13 mouse cellular contexts compared by ENCODE assay signal in the genomic region with DNA sequence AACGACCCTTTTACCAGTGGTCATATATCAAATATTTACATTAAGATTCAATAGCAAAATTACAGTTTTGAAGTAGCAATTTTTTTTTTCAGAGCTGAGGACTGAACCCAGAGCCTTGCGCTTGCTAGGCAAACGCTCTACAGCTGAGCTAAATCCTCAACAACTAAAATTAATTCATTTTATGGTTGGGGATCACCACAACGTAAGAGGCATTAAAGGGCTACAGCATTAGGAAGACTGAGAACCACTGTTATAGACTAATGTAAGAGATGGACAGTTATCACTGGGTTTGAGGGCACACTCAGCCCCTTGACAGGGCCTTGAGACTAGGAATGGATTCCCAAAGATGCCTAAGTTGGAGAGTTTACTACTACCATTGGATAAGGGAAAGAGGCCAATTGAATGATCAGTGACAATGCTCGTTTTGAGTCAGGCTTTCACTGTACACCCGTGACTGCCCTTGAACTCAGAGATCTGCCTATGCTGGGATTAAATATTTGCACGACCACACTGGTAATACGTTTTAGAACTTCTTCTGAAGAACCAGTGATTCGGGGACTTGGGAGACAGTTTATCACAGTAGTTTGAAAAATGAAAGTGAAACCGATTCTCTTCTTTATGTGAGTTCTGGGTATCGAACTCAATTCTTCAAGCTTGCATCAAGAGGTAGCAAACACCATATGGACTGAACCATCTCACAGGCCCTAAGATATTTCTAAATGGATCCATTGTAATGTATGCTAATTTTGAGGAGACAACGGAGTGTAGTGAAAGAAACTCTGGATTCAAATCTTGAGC. TPM values are rescaled to one million over a fixed set of nuclear protein-coding genes. Genes with fewer than 3 reads are reported as not detected.
DNase-seq lines count a peak whose midpoint lies in the region; ATAC-seq lines count a peak whose summit lies in the region.
"Had no signal": no experiment of that assay in that cellular context is flagged by ENCODE, and none has a peak within 500 bp of the region (broad histone marks: within the 10 kb centered on the region; RNA-seq: fewer than 3 reads in every experiment).

No protein-coding gene starts in this region.

- peak overlapping the region; percentile 93; the same call in 1 of the 2 replicates for H3K4me2 ChIP-seq in hindbrain, embryonic 14.5 days (replicated peaks)
- no peak overlapping the region for H3K4me2 ChIP-seq in hindbrain, embryonic 11.5 days (replicated peaks; ENCODE audit: low read depth, low read length)

- H3K4me3 ChIP-seq in hindbrain, embryonic 14.5 days (replicated peaks; ENCODE audit: low read length), result no peak overlapping the region
- no peak overlapping the region for H3K4me3 ChIP-seq in hindbrain, embryonic 11.5 days (ENCODE audit: low read depth, low read length)
- peak overlapping the region; percentile 86 for H3K4me3 ChIP-seq in embryonic facial prominence, embryonic 10.5 days
- peak overlapping the region; percentile 88; the same call in 1 of the 2 replicates for H3K4me3 ChIP-seq in macrophage (ENCODE audit: inconsistent target)

- no peaks in the 10 kb centered on the region for H3K9me3 ChIP-seq in hindbrain, embryonic 14.5 days (ENCODE audit: control insufficient read depth, low read length)
- no peaks in the 10 kb centered on the region for H3K9me3 ChIP-seq in hindbrain, embryonic 11.5 days (ENCODE audit: control insufficient read depth, low read length)
- H3K9me3 ChIP-seq in embryonic facial prominence, embryonic 10.5 days, result no peaks in the 10 kb centered on the region
- H3K9me3 ChIP-seq: embryonic facial prominence, embryonic 15.5 days; lung, embryonic 15.5 days had no signal

- H3K36me3 ChIP-seq in hindbrain, embryonic 14.5 days (replicated peaks; ENCODE audit: control insufficient read depth, insufficient read depth), result peaks cover 3% of the 10 kb centered on the region
- no peaks in the 10 kb centered on the region for H3K36me3 ChIP-seq in hindbrain, embryonic 11.5 days (ENCODE audit: control insufficient read depth, insufficient read depth, low read length)
- peaks cover 16% of the 10 kb centered on the region for H3K36me3 ChIP-seq in embryonic facial prominence, embryonic 10.5 days (replicated peaks)
- H3K36me3 ChIP-seq in macrophage (ENCODE audit: inconsistent target), result no peaks in the 10 kb centered on the region; the same call in 1 of the 2 replicates
- H3K36me3 ChIP-seq: lung, embryonic 15.5 days had no signal

- H3K4me1 ChIP-seq in hindbrain, embryonic 14.5 days (replicated peaks; ENCODE audit: control insufficient read depth, insufficient read depth, low read length), result peaks cover 16% of the 10 kb centered on the region; the same call in 1 of the 2 replicates
- no peaks in the 10 kb centered on the region for H3K4me1 ChIP-seq in hindbrain, embryonic 11.5 days (replicated peaks; ENCODE audit: control insufficient read depth, insufficient read depth, low read length)
- H3K4me1 ChIP-seq in embryonic facial prominence, embryonic 10.5 days, result peaks cover 18% of the 10 kb centered on the region

- H3K9ac ChIP-seq in hindbrain, embryonic 14.5 days, result no peak overlapping the region; the same call in 1 of the 2 replicates
- no peak overlapping the region for H3K9ac ChIP-seq in hindbrain, embryonic 11.5 days (ENCODE audit: low read depth, low read length)

- H3K79me2 ChIP-seq in macrophage (ENCODE audit: inconsistent target), result peaks cover 33% of the 10 kb centered on the region

- no peak for ATAC-seq in hindbrain, embryonic 14.5 days (ENCODE audit: low FRiP score)
- ATAC-seq in hindbrain, embryonic 11.5 days (ENCODE audit: low FRiP score), result no peak
- no peak for ATAC-seq in megakaryocyte progenitor cell, adult 5-6 weeks (replicated peaks; ENCODE audit: poor library complexity)

- no peaks in the 10 kb centered on the region for H3K27me3 ChIP-seq in hindbrain, embryonic 14.5 days (ENCODE audit: control insufficient read depth, insufficient read depth, low read length)
- H3K27me3 ChIP-seq in hindbrain, embryonic 11.5 days (ENCODE audit: control insufficient read depth, insufficient read depth, low read length), result no peaks in the 10 kb centered on the region
- no peaks in the 10 kb centered on the region for H3K27me3 ChIP-seq in embryonic facial prominence, embryonic 10.5 days (replicated peaks; ENCODE audit: low read depth, poor library complexity, severe bottlenecking)
- H3K27me3 ChIP-seq: embryonic facial prominence, embryonic 15.5 days; lung, embryonic 15.5 days had no signal

- no peak for DNase-seq in hindbrain, embryonic 14.5 days (ENCODE audit: low spot score)
- no peak for DNase-seq in hindbrain, embryonic 11.5 days (ENCODE audit: low spot score)
- DNase-seq in CD4-positive helper T cell, adult 2 months (ENCODE audit: low read depth, low spot score), result peak; percentile 48
- DNase-seq in embryonic facial prominence, embryonic 10.5 days (ENCODE audit: low spot score), result no peak
- DNase-seq in kidney, adult 8-10 months, result no peak
- DNase-seq: adrenal gland, postnatal 25 days; cerebellum, adult 2 months; kidney, postnatal 10 days; layer of hippocampus, postnatal 36 days had no signal

- no peak overlapping the region for H3K27ac ChIP-seq in hindbrain, embryonic 14.5 days
- no peak overlapping the region for H3K27ac ChIP-seq in hindbrain, embryonic 11.5 days (ENCODE audit: low read depth, low read length)
- H3K27ac ChIP-seq in embryonic facial prominence, embryonic 10.5 days (replicated peaks), result no peak overlapping the region
- H3K27ac ChIP-seq in macrophage, result no peak overlapping the region
- H3K27ac ChIP-seq: embryonic facial prominence, embryonic 15.5 days; lung, embryonic 15.5 days had no signal

- 89% methylated on average over 12 of the region's 12 CpGs for WGBS in hindbrain, embryonic 14.5 days
- WGBS in hindbrain, embryonic 11.5 days, result 90% methylated on average over 12 of the region's 12 CpGs
- WGBS in embryonic facial prominence, embryonic 10.5 days, result 91% methylated on average over 12 of the region's 12 CpGs
- WGBS in macrophage (ENCODE audit: missing documents), result 81% methylated on average over 12 of the region's 12 CpGs

RNA-seq across cellular contexts. Expression of a gene that starts 1.4 kb away (rescaled TPM):
- polyA plus RNA-seq in hindbrain, embryonic 14.5 days (2014; fragmentation: Nextera tagmentation; extraction: Ambion mirVana), result 15.9 and 17.8 TPM in 2 replicates
- polyA plus RNA-seq in hindbrain, embryonic 11.5 days (2014; fragmentation: Nextera tagmentation; extraction: Ambion mirVana), result 33.7 and 37.1 TPM in 2 replicates
- polyA plus RNA-seq in embryonic facial prominence, embryonic 10.5 days (2016; fragmentation: Nextera tagmentation; extraction: Ambion mirVana), result 35.1 and 36.7 TPM in 2 replicates
- total RNA-seq in macrophage (2018; cell fraction: chromatin; rRNA removed), result 10 to 100 TPM; 27.9 to 70.6 (median 47.1) TPM
- total RNA-seq in macrophage (2018; cell fraction: cytosol; rRNA removed), result 10 to 100 TPM; 36.1 to 51.8 (median 44.6) TPM
- 10 to 100 TPM; 26.7 to 82.6 (median 41.2) TPM for total RNA-seq in macrophage (2018; cell fraction: nucleus; rRNA removed)
- polyA plus RNA-seq in macrophage (2018), result 29.8 to 93.3 TPM (median 43.4 TPM) in 3 replicates
- 115 and 119 TPM in 2 replicates for total RNA-seq in megakaryocyte progenitor cell, adult 5-6 weeks (2015)
- 148 and 187 TPM in 2 replicates for total RNA-seq in megakaryocyte progenitor cell, adult 5-6 weeks (2017)

RNA-seq across cellular contexts. Expression of a gene that starts 25.2 kb away (rescaled TPM):
- polyA plus RNA-seq in hindbrain, embryonic 14.5 days (2014; fragmentation: Nextera tagmentation; extraction: Ambion mirVana), result 90.4 and 96.8 TPM in 2 replicates
- polyA plus RNA-seq in hindbrain, embryonic 11.5 days (2014; fragmentation: Nextera tagmentation; extraction: Ambion mirVana), result 55.9 and 60.2 TPM in 2 replicates
- polyA plus RNA-seq in embryonic facial prominence, embryonic 10.5 days (2016; fragmentation: Nextera tagmentation; extraction: Ambion mirVana), result 34.3 and 35.5 TPM in 2 replicates
- total RNA-seq in macrophage (2018; cell fraction: chromatin; rRNA removed), result 10 to 100 TPM; 10.3 to 50.0 (median 30.8) TPM
- 10 to 100 TPM; 20.0 to 34.5 (median 29.5) TPM for total RNA-seq in macrophage (2018; cell fraction: cytosol; rRNA removed)
- total RNA-seq in macrophage (2018; cell fraction: nucleus; rRNA removed), result 10 to 100 TPM; 13.1 to 38.8 (median 23.5) TPM
- polyA plus RNA-seq in macrophage (2018), result 28.5 to 32.9 TPM (median 28.8 TPM) in 3 replicates
- total RNA-seq in megakaryocyte progenitor cell, adult 5-6 weeks (2015), result 18.7 and 26.5 TPM in 2 replicates
- 14.8 and 19.4 TPM in 2 replicates for total RNA-seq in megakaryocyte progenitor cell, adult 5-6 weeks (2017)

RNA-seq across cellular contexts. Expression of a gene that starts 47.6 kb away (rescaled TPM):
- polyA plus RNA-seq in hindbrain, embryonic 14.5 days (2014; fragmentation: Nextera tagmentation; extraction: Ambion mirVana), result 87.5 and 90.1 TPM in 2 replicates
- 124 and 143 TPM in 2 replicates for polyA plus RNA-seq in hindbrain, embryonic 11.5 days (2014; fragmentation: Nextera tagmentation; extraction: Ambion mirVana)
- polyA plus RNA-seq in embryonic facial prominence, embryonic 10.5 days (2016; fragmentation: Nextera tagmentation; extraction: Ambion mirVana), result 110 and 120 TPM in 2 replicates
- total RNA-seq in macrophage (2018; cell fraction: chromatin; rRNA removed), result 100 to 1,000 TPM; 101 to 362 (median 266) TPM
- total RNA-seq in macrophage (2018; cell fraction: cytosol; rRNA removed), result 10 to 100 TPM; 27.7 to 57.3 (median 42.6) TPM
- 100 to 1,000 TPM in 24 of 26 experiments, 10 to 100 TPM in 2; 89.4 to 238 (median 144) TPM for total RNA-seq in macrophage (2018; cell fraction: nucleus; rRNA removed)
- 43.9 to 56.0 TPM (median 44.3 TPM) in 3 replicates for polyA plus RNA-seq in macrophage (2018)
- total RNA-seq in megakaryocyte progenitor cell, adult 5-6 weeks (2015), result 112 and 121 TPM in 2 replicates
- 98.4 and 111 TPM in 2 replicates for total RNA-seq in megakaryocyte progenitor cell, adult 5-6 weeks (2017)

Comparison
In these comparisons a context has a peak if more than half of its experiments do, and no peak if none do; other contexts are left out.
1. H3K4me3 ChIP-seq: peak in embryonic facial prominence, embryonic 10.5 days (single experiment) and macrophage (single experiment); none in hindbrain, embryonic 14.5 days (single experiment) and hindbrain, embryonic 11.5 days (single experiment).